Mouse (Mus musculus) olfactory bulb, adult 2 months (tissue): Measurements from ENCODE around the gene Cyb561d1.

Experiments used
- CTCF ChIP-seq: fragments of 200-500 bp; IDR thresholded peaks from 2 replicates; pipeline ENCODE4 v1.5.1; 2012; ENCODE audit warnings: low read depth, mild to moderate bottlenecking, low read length, moderate library complexity; ENCODE audit not compliant: insufficient read depth
- POLR2A ChIP-seq: fragments of 200-500 bp; IDR thresholded peaks from 2 replicates; pipeline ENCODE4 v1.6.1; 2012; ENCODE audit warnings: mild to moderate bottlenecking, low read depth, low read length, moderate library complexity; ENCODE audit not compliant: insufficient read depth

DNA sequence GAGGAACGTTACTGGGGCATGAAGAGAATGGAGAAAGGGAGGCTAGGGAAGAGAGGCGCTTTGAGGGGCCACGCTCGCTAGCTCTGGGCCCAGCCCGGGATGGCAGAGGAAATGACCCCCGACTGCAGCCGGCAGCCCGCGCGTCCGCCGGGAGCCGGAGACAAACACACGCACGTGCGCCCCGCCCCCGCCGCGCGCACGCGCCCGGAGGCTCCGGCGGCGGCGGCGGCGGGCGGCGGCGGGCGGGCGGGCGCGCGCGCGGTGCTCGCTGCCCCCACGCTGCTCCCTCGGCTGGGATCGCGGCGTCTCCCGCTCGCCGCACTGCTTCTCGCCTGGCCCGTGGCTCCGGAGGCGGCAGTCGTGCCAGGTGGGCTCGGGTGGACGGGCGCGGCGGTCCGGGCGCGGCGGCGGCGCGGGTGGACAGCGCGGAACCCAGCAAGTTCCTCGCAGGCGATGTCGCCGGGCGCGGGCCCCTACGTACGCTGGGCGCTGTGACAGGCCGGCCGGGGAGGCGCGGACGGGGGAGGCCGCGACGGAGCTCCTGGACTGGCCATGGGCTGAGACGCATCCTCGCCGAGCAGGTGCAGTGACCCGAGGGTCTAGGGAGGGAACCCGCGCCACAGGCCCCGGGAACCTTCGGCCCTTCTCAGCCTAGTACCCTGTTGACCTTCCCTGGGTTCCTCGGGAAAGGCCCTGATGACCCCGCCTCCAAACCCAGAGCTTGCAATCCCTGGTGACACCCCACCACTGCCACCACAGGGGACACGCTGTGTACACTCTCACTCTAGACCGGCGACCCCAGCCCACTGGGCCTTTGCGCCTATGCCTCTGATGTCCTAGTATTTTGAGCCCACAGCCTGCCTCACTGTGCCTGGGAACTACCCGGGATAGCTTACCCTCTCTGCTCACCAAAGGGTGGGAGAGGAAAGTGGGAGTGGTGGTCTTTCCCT, 14.6 kb downstream of the Cyb561d1 start, which contains the start of gene Amigo1:
- TF ChIP-seq POLR2A, result peak; percentile 33; the same call in 1 of the 2 replicates
- no peak for TF ChIP-seq CTCF
